Mouse (Mus musculus): Measurements from ENCODE around the gene Pcyt1a.
A peak's percentile ranks its signal among the peaks of the same experiment; 100 is the strongest.

Gene Pcyt1a

GRCm38 (mm10) chr16:32430474-32431046 lies at the start of gene Pcyt1a:
Gene Pcyt1a (plus strand): TSS chr16:32430921.
- DNase-seq, result peak; percentile 93 to 94

- DNase-seq, result no peak
Measured at GRCm38 (mm10) chr16:32382901-32383300, 47.8 kb upstream of the Pcyt1a start.

- no peak for DNase-seq
Measured at GRCm38 (mm10) chr16:32384885-32385284, 45.8 kb upstream of the Pcyt1a start.

GRCm38 (mm10) chr16:32386826-32387225 lies 43.9 kb upstream of the Pcyt1a start:
- DNase-seq, result peak in 1 of 2 experiments; percentile 32

- DNase-seq, result no peak
Measured at GRCm38 (mm10) chr16:32389049-32389448, 41.7 kb upstream of the Pcyt1a start.

- no peak for DNase-seq
Measured at GRCm38 (mm10) chr16:32389841-32390240, 40.9 kb upstream of the Pcyt1a start.

GRCm38 (mm10) chr16:32390882-32391281 lies 39.8 kb upstream of the Pcyt1a start:
- no peak for DNase-seq

GRCm38 (mm10) chr16:32395679-32396540 lies 34.8 kb upstream of the Pcyt1a start:
- DNase-seq, result no peak

- DNase-seq, result no peak
Measured at GRCm38 (mm10) chr16:32396541-32396835, 34.2 kb upstream of the Pcyt1a start.

GRCm38 (mm10) chr16:32398206-32398605 lies 32.5 kb upstream of the Pcyt1a start:
- DNase-seq, result no peak

- DNase-seq, result no peak
Measured at GRCm38 (mm10) chr16:32400267-32400666, 30.5 kb upstream of the Pcyt1a start, which contains the start of gene Tm4sf19. Gene Tm4sf19 (plus strand): TSS chr16:32400506.

- DNase-seq, result no peak
Measured at GRCm38 (mm10) chr16:32401335-32401965, 29.3 kb upstream of the Pcyt1a start.

GRCm38 (mm10) chr16:32402818-32403217 lies 27.9 kb upstream of the Pcyt1a start:
- DNase-seq, result no peak

GRCm38 (mm10) chr16:32405716-32406115 lies 25.0 kb upstream of the Pcyt1a start:
- DNase-seq, result no peak

- DNase-seq, result no peak
Measured at GRCm38 (mm10) chr16:32406671-32407070, 24.1 kb upstream of the Pcyt1a start.

GRCm38 (mm10) chr16:32407730-32408129 lies 23.0 kb upstream of the Pcyt1a start:
- DNase-seq, result no peak

- no peak for DNase-seq
Measured at GRCm38 (mm10) chr16:32417457-32417856, 13.3 kb upstream of the Pcyt1a start.

- peak; percentile 94 to 96 for DNase-seq
Measured at GRCm38 (mm10) chr16:32419517-32420483, 10.9 kb upstream of the Pcyt1a start, which contains the start of gene Tctex1d2. Gene Tctex1d2 (plus strand): TSS chr16:32419702.

GRCm38 (mm10) chr16:32427506-32427905 lies 3.2 kb upstream of the Pcyt1a start:
- no peak for DNase-seq

- DNase-seq, result no peak
Measured at GRCm38 (mm10) chr16:32431047-32431591, 398 bp downstream of the Pcyt1a start.

- DNase-seq, result no peak
Measured at GRCm38 (mm10) chr16:32431926-32432325, 1.2 kb downstream of the Pcyt1a start.

GRCm38 (mm10) chr16:32433138-32433537 lies 2.4 kb downstream of the Pcyt1a start:
- no peak for DNase-seq

Measured in cerebellum, postnatal 25 days (tissue).